Mouse (Mus musculus) liver, adult 2 months (tissue): Measurements from ENCODE around the gene Creb5. TPM values are rescaled to one million over a fixed set of nuclear protein-coding genes. Genes with fewer than 3 reads are reported as not detected.

ENCODE experiments used
- DNase-seq: peaks from one replicate; pipeline ENCODE4 v3.0.0-alpha.2; 2011; ENCODE audit warnings: low read depth, low spot score; ENCODE audit errors: extremely low read depth
- H3K27ac ChIP-seq: fragments of 200-500 bp; replicated peaks from 2 replicates; pipeline ENCODE4 v1.5.1; 2012; ENCODE audit warnings: low read depth, mild to moderate bottlenecking, control low read depth, inconsistent platforms, low read length; ENCODE audit not compliant: insufficient read depth
- H3K27me3 ChIP-seq: fragments of 200-500 bp; 2 replicates; pipeline ENCODE4 v1.6.1; 2012; ENCODE audit warnings: mild to moderate bottlenecking, moderate library complexity, low read length, inconsistent platforms; ENCODE audit not compliant: control insufficient read depth, insufficient read depth
- H3K36me3 ChIP-seq: fragments of 200-500 bp; 2 replicates; pipeline ENCODE4 v1.6.1; 2012; ENCODE audit warnings: low read length, inconsistent platforms; ENCODE audit not compliant: control insufficient read depth, insufficient read depth
- H3K4me1 ChIP-seq: fragments of 200-500 bp; 2 replicates; pipeline ENCODE4 v1.6.1; 2011; ENCODE audit warnings: low read length; ENCODE audit not compliant: control insufficient read depth, insufficient read depth
- H3K4me3 ChIP-seq: fragments of 200-500 bp; 2 replicates; pipeline ENCODE4 v1.5.1; 2011; ENCODE audit warnings: low read depth, mild to moderate bottlenecking, control low read depth, low read length, moderate library complexity; ENCODE audit not compliant: insufficient read depth
- H3K79me2 ChIP-seq: fragments of 200-500 bp; 2 replicates; pipeline ENCODE4 v1.6.1; 2012; ENCODE audit warnings: inconsistent platforms, mild to moderate bottlenecking, low read length, moderate library complexity; ENCODE audit not compliant: control insufficient read depth, insufficient read depth
- H3K9ac ChIP-seq: fragments of 200-500 bp; 2 replicates; pipeline ENCODE4 v1.6.1; 2012; ENCODE audit warnings: low read depth, mild to moderate bottlenecking, control low read depth, inconsistent platforms, low read length
- CTCF ChIP-seq: fragments of 200-500 bp; IDR thresholded peaks from 2 replicates; pipeline ENCODE4 v1.5.1; 2011; ENCODE audit warnings: low read depth, low read length, control low read depth
- POLR2A ChIP-seq: fragments of 200-500 bp; IDR thresholded peaks from 2 replicates; pipeline ENCODE4 v1.6.1; 2011; ENCODE audit warnings: low read length, control low read depth; ENCODE audit not compliant: insufficient read depth; ENCODE audit errors: extremely low read depth
- WGBS: fragments of 180-500 bp; shearing (Covaris S2); methylation state at CpG from one replicate; pipeline ENCODE4 v1.1.7; 2018; 5-methylcytosine and 5-hydroxymethylcytosine counted together
- polyA plus RNA-seq: library from polyadenylated mRNA; depleted of rRNA; stranded (reverse); fragments of >200 nt; gene quantifications from 2 replicates; pipeline ENCODE4 v1.2.3, GENCODE M21; 2012
- total RNA-seq: library from RNA; depleted of rRNA; stranded (reverse); fragments of >200 nt; gene quantifications from 2 replicates; pipeline ENCODE4 v1.2.3, GENCODE M21; 2014

Creb5 gene
- total and polyA plus RNA-seq, 2 experiments, result 0.02 to 0.18 TPM

GRCm38 (mm10) chr6:53603695-53604094, 316.6 kb downstream of the Creb5 start:
- peaks cover 2% of the 10 kb centered on the region for H3K4me1 ChIP-seq
- H3K79me2 ChIP-seq, result no peaks in the 10 kb centered on the region
- DNase-seq, result peak; percentile 83
- 26% methylated on average over 5 of the region's 5 CpGs for WGBS
- H3K9ac ChIP-seq, result no peak overlapping the region
- no peak overlapping the region for H3K27ac ChIP-seq
- no peak overlapping the region for H3K4me3 ChIP-seq
- H3K36me3 ChIP-seq, result no peaks in the 10 kb centered on the region
- TF ChIP-seq CTCF (no peak), POLR2A (no peak)
- peaks cover 3% of the 10 kb centered on the region; the same call in 1 of the 2 replicates for H3K27me3 ChIP-seq

- H3K79me2 ChIP-seq, result no peaks in the 10 kb centered on the region
- H3K4me3 ChIP-seq, result no peak overlapping the region
- no peaks in the 10 kb centered on the region for H3K36me3 ChIP-seq
- peaks cover 3% of the 10 kb centered on the region; the same call in 1 of the 2 replicates for H3K27me3 ChIP-seq
- 73% methylated on average over 3 of the region's 3 CpGs for WGBS
- no peak overlapping the region for H3K27ac ChIP-seq
- DNase-seq, result no peak
- peaks cover 2% of the 10 kb centered on the region for H3K4me1 ChIP-seq
- H3K9ac ChIP-seq, result no peak overlapping the region
- TF ChIP-seq CTCF, result no peak
- no peak for TF ChIP-seq POLR2A
These were observed 317.3 kb downstream of the Creb5 start for GRCm38 (mm10) chr6:53604386-53604785.

- no peaks in the 10 kb centered on the region for H3K36me3 ChIP-seq
- peaks cover 2% of the 10 kb centered on the region for H3K4me1 ChIP-seq
- H3K4me3 ChIP-seq, result no peak overlapping the region
- TF ChIP-seq CTCF (no peak), POLR2A (no peak)
- no peak overlapping the region for H3K9ac ChIP-seq
- WGBS, result 92% methylated on average over 2 of the region's 2 CpGs
- no peaks in the 10 kb centered on the region for H3K79me2 ChIP-seq
- no peak overlapping the region for H3K27ac ChIP-seq
- H3K27me3 ChIP-seq, result peaks cover 3% of the 10 kb centered on the region; the same call in 1 of the 2 replicates
- no peak for DNase-seq
These were observed 318.1 kb downstream of the Creb5 start for GRCm38 (mm10) chr6:53605184-53605583.

- Histone ChIP-seq H3K27ac (no peak overlapping the region), H3K9ac (no peak overlapping the region), H3K27me3 (peaks cover 6% of the 10 kb centered on the region; the same call in 1 of the 2 replicates), H3K79me2 (no peaks in the 10 kb centered on the region), H3K4me1 (no peaks in the 10 kb centered on the region), H3K36me3 (no peaks in the 10 kb centered on the region), H3K4me3 (no peak overlapping the region)
- TF ChIP-seq POLR2A (no peak), CTCF (no peak)
- peak; percentile 81 for DNase-seq
- 40% methylated on average over 5 of the region's 5 CpGs for WGBS
These were observed 324.4 kb downstream of the Creb5 start for GRCm38 (mm10) chr6:53611451-53611945.

DNA sequence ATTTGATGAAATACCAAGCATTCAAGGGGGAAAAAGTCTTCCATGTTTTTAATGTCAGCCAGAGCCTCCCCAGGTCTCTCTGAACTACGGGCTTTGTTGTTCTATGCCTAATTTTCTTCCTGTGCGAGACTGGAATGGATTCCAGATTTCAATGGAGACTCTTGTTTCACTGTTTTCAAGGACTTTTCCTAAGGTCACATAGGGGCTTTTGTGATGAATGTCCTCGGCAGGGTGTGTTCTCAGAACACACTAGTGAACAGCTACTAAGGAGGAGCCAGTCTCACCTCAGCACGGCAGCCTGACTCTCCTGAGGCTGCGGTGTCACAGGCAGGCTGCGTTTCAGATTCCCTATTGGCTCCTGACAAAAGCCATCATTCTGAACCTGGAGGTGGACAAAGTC, 325.6 kb downstream of the Creb5 start:
- 69% methylated on average over 6 of the region's 6 CpGs for WGBS

GRCm38 (mm10) chr6:53615440-53616211, 328.6 kb downstream of the Creb5 start:
- WGBS, result 47% methylated on average over 9 of the region's 9 CpGs
- peaks cover 10% of the 10 kb centered on the region; the same call in 1 of the 2 replicates for H3K27me3 ChIP-seq
- H3K4me3 ChIP-seq, result no peak overlapping the region
- no peaks in the 10 kb centered on the region for H3K79me2 ChIP-seq
- no peaks in the 10 kb centered on the region for H3K4me1 ChIP-seq
- no peak for TF ChIP-seq POLR2A
- TF ChIP-seq CTCF, result no peak
- no peak overlapping the region for H3K27ac ChIP-seq
- H3K9ac ChIP-seq, result no peak overlapping the region
- no peaks in the 10 kb centered on the region for H3K36me3 ChIP-seq
- no peak for DNase-seq

More for the DNA sequence above, 325.6 kb downstream of the Creb5 start:
- H3K27ac ChIP-seq, result no peak overlapping the region
- no peaks in the 10 kb centered on the region for H3K36me3 ChIP-seq
- H3K79me2 ChIP-seq, result no peaks in the 10 kb centered on the region
- H3K27me3 ChIP-seq, result peaks cover 6% of the 10 kb centered on the region; the same call in 1 of the 2 replicates
- no peak for DNase-seq
- H3K4me1 ChIP-seq, result no peaks in the 10 kb centered on the region
- TF ChIP-seq CTCF (no peak), POLR2A (no peak)
- H3K9ac ChIP-seq, result no peak overlapping the region
- no peak overlapping the region for H3K4me3 ChIP-seq
